Mouse (Mus musculus) kidney, embryonic 14.5 days (tissue): ENCODE data around the gene Tnfaip1. TPM values are rescaled to one million over a fixed set of nuclear protein-coding genes. Genes with fewer than 3 reads are reported as not detected.

Experiments
- ATAC-seq: fragments of 200-750 bp; cut with Nextera tagmentation; 2 replicates; pipeline ENCODE4 v1.8.0; 2017; ENCODE audit warnings: moderate number of reproducible peaks, mild to moderate bottlenecking, moderate TSS enrichment, moderate library complexity; ENCODE audit not compliant: low FRiP score, low TSS enrichment
- H3K27ac ChIP-seq: fragments of 300-500 bp; sonication (generic); 2 replicates; pipeline ENCODE4 v1.5.1; 2014; ENCODE audit warnings: low read depth, mild to moderate bottlenecking, low read length, moderate library complexity, mixed read lengths
- H3K27me3 ChIP-seq: fragments of 300-500 bp; sonication (generic); 2 replicates; pipeline ENCODE4 v1.6.1; 2014; ENCODE audit warnings: mild to moderate bottlenecking, low read length; ENCODE audit not compliant: control insufficient read depth, insufficient read depth
- H3K36me3 ChIP-seq: fragments of 300-500 bp; sonication (generic); 2 replicates; pipeline ENCODE4 v1.6.1; 2014; ENCODE audit warnings: low read length, mixed read lengths; ENCODE audit not compliant: control insufficient read depth, insufficient read depth
- H3K4me1 ChIP-seq: fragments of 300-500 bp; sonication (generic); 2 replicates; pipeline ENCODE4 v1.6.1; 2014; ENCODE audit warnings: low read length, mixed read lengths; ENCODE audit not compliant: control insufficient read depth, insufficient read depth
- H3K4me2 ChIP-seq: fragments of 300-500 bp; sonication (generic); replicated peaks from 2 replicates; pipeline ENCODE4 v1.6.1; 2014; ENCODE audit warnings: low read depth, mild to moderate bottlenecking, low read length
- H3K4me3 ChIP-seq: fragments of 300-500 bp; sonication (generic); 2 replicates; pipeline ENCODE4 v1.5.1; 2014; ENCODE audit warnings: mild to moderate bottlenecking, low read length
- H3K9ac ChIP-seq: fragments of 300-500 bp; sonication (generic); 2 replicates; pipeline ENCODE4 v1.6.1; 2014; ENCODE audit warnings: low read depth, mild to moderate bottlenecking, low read length, moderate library complexity
- H3K9me3 ChIP-seq: fragments of 300-500 bp; sonication (generic); 2 replicates; pipeline ENCODE4 v1.6.1; 2016; ENCODE audit warnings: low read length; ENCODE audit not compliant: control insufficient read depth
- WGBS: fragments of 180-500 bp; shearing (Covaris S2); extraction: QIAGEN DNeasy Blood & Tissue Kit; methylation state at CpG from one replicate; pipeline ENCODE4 v1.1.7; 2014; 5-methylcytosine and 5-hydroxymethylcytosine counted together
- polyA plus RNA-seq: library from polyadenylated mRNA; unstranded; fragments of >200 nt; fragmentation: Nextera tagmentation; extraction: Ambion mirVana; gene quantifications from 2 replicates; pipeline ENCODE4 v1.2.1, GENCODE M21; 2014

The Tnfaip1 gene
- polyA plus RNA-seq, 1 experiment from 2014 or later = 88.9 TPM

DNA sequence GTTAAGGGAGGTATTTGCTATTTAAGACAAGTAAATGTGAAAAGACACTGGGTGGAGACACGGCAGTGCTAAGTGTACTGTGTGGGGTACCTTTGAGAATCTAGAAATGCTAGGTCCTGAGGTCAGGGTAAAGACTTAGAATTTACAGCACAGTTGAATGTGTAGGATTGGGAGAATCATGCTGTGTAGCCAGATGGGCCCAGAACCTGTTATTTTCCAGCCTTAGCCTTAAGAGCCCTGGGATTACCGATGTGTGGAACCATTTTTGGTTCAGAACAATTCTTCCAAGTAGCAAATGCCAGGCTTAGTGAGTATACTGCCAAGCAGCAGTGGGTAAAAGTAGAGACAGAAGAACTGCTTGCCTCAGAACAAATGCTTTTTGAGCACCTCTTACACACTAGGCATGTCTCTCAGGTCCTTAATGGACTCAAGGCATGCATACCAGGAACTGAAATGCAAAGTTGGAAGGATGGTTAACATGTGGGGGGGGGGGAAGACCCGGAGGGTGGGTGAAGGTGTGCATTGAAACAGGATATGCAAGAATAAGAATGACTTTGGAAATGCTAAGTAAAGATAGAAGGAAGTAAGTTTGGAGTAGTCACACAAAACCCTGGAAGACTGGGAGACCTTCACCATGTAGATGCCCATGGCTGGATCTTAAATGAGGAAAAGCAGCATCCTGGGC, 22.9 kb downstream of the Tnfaip1 start:
- no peaks in the 10 kb centered on the region for H3K27me3 ChIP-seq
- peaks cover 57% of the 10 kb centered on the region for H3K36me3 ChIP-seq
- no peak for ATAC-seq
- H3K4me3 ChIP-seq = peak overlapping the region; percentile 73
- no peak overlapping the region for H3K27ac ChIP-seq
- peak overlapping the region; percentile 92; the same call in 1 of the 2 replicates for H3K9ac ChIP-seq
- 70% methylated on average over 3 of the region's 3 CpGs for WGBS
- no peaks in the 10 kb centered on the region for H3K9me3 ChIP-seq
- H3K4me1 ChIP-seq = peaks cover 14% of the 10 kb centered on the region
- H3K4me2 ChIP-seq = peak overlapping the region; percentile 76

DNA sequence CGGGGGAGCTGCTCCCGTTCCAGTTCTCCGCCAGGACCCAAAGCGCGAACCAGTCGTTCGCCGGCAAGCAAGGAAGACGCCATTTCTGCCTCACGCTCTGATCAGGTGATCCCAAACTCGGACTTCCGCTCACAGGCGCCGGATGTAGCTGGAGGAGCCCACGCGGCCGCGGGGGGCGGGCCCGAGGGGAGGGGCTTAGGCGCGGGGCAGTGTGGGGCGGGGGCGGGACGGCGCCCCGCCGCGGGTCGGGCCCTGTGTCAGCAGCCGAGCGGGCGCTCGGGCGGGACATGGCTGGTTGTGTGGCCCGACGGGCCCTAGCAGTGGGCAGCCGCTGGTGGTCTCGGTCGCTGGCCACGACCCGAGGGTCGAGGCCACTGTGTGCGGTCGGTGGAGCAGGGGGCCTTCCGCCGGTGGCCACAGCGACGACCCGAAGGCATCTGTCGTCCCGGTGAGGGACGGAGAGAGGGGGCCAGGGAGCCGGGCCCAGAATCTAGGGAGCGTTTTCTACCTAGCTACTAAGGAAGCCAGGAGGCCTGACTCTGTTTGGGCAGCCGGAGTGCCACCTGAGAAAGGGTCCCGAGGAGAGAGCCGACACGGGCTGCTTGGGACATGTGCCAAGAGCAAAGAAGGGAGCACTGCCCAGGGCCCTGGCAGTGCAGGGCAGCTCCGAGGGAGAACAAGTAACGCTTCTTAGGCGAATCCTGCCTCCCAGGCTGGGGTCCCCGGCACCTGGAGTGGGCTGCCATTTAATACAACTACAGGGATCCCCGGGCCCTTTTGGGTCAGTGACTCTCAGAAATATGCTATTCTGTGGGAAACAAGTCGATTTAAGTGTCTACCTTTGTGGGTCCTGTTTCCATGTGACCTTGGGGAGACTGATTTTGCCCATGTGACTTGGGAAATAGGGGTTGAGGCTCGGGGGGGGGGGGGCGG, 23.8 kb downstream of the Tnfaip1 start, which contains the start of the genes Tmem199 and Poldip2:
Gene Tmem199, minus strand, starts transcription at position 148 of the 933 bp plus-strand sequence.
Gene Poldip2, plus strand, starts transcription at position 169 of the 933 bp plus-strand sequence.
- H3K9ac ChIP-seq = peak within 1 kb of the TSS; percentile 92
- WGBS = 1% methylated on average over 67 of the region's 67 CpGs
- no peaks in the 10 kb centered on the region for H3K9me3 ChIP-seq
- peak within 1 kb of the TSS; percentile 59; the same call in 1 of the 2 replicates for H3K27ac ChIP-seq
- peak; percentile 95 for ATAC-seq
- peaks cover 57% of the 10 kb centered on the region for H3K36me3 ChIP-seq
- no peaks in the 10 kb centered on the region for H3K27me3 ChIP-seq
- peak within 1 kb of the TSS; percentile 76 for H3K4me2 ChIP-seq
- H3K4me1 ChIP-seq = peaks cover 14% of the 10 kb centered on the region
- H3K4me3 ChIP-seq = peak within 1 kb of the TSS; percentile 73

DNA sequence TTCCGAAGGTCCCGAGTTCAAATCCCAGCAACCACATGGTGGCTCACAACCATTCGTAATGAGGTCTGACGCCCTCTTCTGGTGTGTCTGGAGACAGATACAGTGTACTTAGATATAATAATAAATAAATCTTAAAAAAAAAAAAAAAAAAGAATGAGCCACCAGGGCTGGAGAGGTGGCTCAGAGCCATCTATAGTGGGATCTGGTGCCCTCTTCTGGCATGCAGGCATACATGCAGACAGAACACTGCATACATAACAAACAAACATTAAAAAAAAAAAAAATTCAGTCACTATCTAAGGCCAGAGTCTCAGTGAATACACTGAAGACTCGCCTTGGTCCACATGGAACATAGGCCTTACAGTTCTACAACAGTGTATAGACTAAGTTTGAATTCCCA, 27.0 kb downstream of the Tnfaip1 start:
- H3K36me3 ChIP-seq = peaks cover 51% of the 10 kb centered on the region
- H3K27ac ChIP-seq = no peak overlapping the region
- no peak overlapping the region for H3K9ac ChIP-seq
- H3K9me3 ChIP-seq = no peaks in the 10 kb centered on the region
- H3K4me2 ChIP-seq = no peak overlapping the region
- WGBS = 88% methylated on average over 5 of the region's 5 CpGs
- no peak overlapping the region for H3K4me3 ChIP-seq
- H3K4me1 ChIP-seq = peaks cover 14% of the 10 kb centered on the region
- H3K27me3 ChIP-seq = no peaks in the 10 kb centered on the region
- ATAC-seq = no peak

DNA sequence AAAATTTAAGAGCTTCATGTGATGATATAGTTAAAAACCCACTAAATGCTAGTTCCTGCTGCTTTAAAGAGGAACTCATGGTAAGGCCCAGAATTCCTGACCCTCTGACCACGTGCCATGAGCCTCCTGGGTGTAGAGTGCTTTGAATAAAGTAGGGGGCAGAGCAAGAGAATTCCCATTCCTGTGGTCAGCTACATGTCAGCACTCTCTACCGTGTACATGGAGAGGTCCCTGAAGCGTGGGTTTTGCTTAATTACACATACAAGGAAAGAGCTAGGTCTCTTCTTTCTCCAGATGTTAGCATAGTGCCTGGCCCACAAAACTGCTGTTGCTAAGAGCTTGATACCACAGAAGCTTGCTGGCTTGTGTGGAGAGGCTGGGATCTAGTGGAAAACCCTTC, 30.7 kb downstream of the Tnfaip1 start:
- Histone ChIP-seq H3K36me3 (peaks cover 45% of the 10 kb centered on the region), H3K9me3 (no peaks in the 10 kb centered on the region), H3K4me2 (no peak overlapping the region), H3K4me1 (no peaks in the 10 kb centered on the region), H3K27ac (no peak overlapping the region), H3K4me3 (no peak overlapping the region), H3K27me3 (no peaks in the 10 kb centered on the region; the same call in 1 of the 2 replicates), H3K9ac (no peak overlapping the region)
- 84% methylated on average over 3 of the region's 3 CpGs for WGBS
- ATAC-seq = no peak

DNA sequence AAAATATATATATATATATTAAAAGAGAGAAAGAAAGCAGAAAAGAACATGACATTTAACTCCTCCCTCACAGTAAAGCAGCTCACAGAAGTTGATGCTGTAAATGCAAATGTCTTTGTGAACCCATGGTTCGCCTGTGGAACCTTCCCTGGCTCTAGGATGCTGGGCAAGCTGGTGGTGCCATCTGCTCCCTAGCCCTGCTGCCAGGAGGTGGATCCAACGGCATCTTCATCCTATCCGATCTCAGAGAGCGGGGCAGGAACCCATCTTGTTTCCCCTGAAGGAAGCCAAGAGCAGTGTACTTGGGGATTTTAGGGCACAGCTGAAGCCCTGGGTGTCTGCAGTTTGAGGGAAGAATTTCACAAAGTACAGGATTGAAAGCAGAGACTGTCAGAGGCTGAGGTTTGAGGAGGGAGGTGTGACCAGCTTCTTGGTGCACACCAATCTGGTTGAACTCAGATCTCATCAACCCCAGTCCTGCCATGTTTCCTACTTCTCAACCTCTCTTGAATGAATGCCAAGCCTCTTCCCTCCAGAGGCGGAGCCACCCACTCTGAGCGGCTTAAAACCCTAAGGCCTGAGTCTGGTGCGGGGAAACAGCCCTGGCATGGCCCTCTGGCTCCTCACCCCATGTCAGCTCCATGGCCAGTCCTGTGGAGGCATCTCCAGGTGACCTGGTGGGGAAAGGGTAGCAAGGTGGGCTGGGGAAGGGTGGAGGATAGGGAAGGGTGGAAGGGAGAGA, 33.1 kb downstream of the Tnfaip1 start, which contains the start of gene Sebox:
Gene Sebox, plus strand, starts transcription at position 539 of the 742 bp plus-strand sequence.
- WGBS = 75% methylated on average over 7 of the region's 7 CpGs
- Histone ChIP-seq H3K4me1 (no peaks in the 10 kb centered on the region), H3K4me2 (no peak within 1 kb of the TSS), H3K9ac (no peak within 1 kb of the TSS), H3K9me3 (no peaks in the 10 kb centered on the region), H3K27me3 (peaks cover 4% of the 10 kb centered on the region), H3K36me3 (peaks cover 25% of the 10 kb centered on the region), H3K4me3 (no peak within 1 kb of the TSS), H3K27ac (no peak within 1 kb of the TSS)
- no peak for ATAC-seq

DNA sequence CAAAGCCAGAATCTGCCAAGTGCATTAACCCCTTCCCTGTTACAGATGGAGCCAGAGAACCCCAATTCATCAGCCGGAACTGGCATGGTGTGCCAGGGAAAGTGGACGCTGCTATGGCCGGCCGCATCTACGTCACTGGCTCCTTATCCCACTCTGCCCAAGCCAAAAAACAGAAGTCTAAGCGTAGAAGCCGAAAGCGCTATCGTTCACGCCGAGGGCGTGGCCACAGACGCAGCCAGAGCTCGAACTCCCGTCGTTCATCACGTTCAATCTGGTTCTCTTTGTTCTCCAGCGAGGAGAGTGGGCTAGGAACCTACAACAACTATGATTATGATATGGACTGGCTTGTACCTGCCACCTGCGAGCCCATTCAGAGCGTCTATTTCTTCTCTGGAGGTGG, 34.6 kb downstream of the Tnfaip1 start:
- 0 out of 2 replicates have a peak, but pooled peaks cover 6% of the 10 kb centered on the region for H3K4me1 ChIP-seq
- 82% methylated on average over 20 of the region's 20 CpGs for WGBS
- H3K4me2 ChIP-seq = no peak overlapping the region
- H3K9ac ChIP-seq = no peak overlapping the region
- no peak overlapping the region for H3K4me3 ChIP-seq
- no peaks in the 10 kb centered on the region for H3K9me3 ChIP-seq
- H3K27me3 ChIP-seq = peaks cover 10% of the 10 kb centered on the region
- ATAC-seq = no peak
- H3K36me3 ChIP-seq = peaks cover 9% of the 10 kb centered on the region
- H3K27ac ChIP-seq = no peak overlapping the region

DNA sequence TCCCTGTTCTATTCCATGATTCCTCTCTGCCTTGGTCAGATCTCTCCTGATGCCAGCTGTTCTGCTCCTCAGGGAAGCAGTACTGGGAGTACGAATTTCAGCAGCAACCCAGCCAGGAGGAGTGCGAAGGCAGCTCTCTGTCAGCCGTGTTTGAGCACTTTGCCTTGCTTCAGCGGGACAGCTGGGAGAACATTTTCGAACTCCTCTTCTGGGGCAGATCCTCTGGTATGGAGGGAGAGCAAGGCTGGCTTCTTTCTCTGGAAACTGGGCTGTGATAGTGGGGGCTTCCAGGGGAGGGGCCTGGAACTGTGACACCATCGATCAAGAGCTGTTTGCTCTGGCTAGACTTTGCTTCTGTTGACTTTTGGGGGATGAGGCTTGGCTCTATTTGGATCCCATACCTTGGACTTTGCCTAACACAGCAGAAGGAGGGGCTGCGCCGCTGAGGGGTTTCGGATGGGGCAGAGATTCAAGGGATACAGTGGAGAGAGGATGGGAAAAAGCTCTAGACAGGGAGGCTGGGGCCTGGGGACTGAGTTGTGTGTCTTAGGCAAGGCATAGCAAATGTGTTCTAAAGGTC, 35.4 kb downstream of the Tnfaip1 start:
- Histone ChIP-seq H3K9me3 (no peaks in the 10 kb centered on the region), H3K4me2 (no peak overlapping the region), H3K36me3 (peaks cover 1% of the 10 kb centered on the region; the same call in 1 of the 2 replicates), H3K27ac (no peak overlapping the region), H3K4me3 (no peak overlapping the region), H3K27me3 (peaks cover 16% of the 10 kb centered on the region), H3K9ac (no peak overlapping the region), H3K4me1 (0 out of 2 replicates have a peak, but pooled peaks cover 6% of the 10 kb centered on the region)
- 84% methylated on average over 9 of the region's 9 CpGs for WGBS
- ATAC-seq = no peak

DNA sequence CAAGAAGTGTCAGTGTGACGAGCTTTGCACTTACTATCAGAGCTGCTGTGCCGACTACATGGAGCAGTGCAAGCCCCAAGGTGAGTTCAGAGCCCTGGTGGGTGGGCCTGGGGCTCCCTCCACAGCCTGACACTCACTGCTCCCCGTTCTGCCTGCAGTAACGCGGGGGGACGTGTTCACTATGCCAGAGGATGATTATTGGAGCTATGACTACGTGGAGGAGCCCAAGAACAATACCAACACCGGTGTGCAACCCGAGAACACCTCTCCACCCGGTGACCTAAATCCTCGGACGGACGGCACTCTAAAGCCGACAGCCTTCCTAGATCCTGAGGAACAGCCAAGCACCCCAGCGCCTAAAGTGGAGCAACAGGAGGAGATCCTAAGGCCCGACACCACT, 36.6 kb downstream of the Tnfaip1 start:
- H3K27ac ChIP-seq = no peak overlapping the region
- H3K4me2 ChIP-seq = no peak overlapping the region
- no peak overlapping the region for H3K4me3 ChIP-seq
- ATAC-seq = no peak
- H3K36me3 ChIP-seq = no peaks in the 10 kb centered on the region
- 0 out of 2 replicates have a peak, but pooled peaks cover 6% of the 10 kb centered on the region for H3K4me1 ChIP-seq
- H3K27me3 ChIP-seq = peaks cover 16% of the 10 kb centered on the region
- WGBS = 49% methylated on average over 16 of the region's 16 CpGs
- no peak overlapping the region for H3K9ac ChIP-seq
- no peaks in the 10 kb centered on the region for H3K9me3 ChIP-seq
